Mouse (Mus musculus): ENCODE measurements around the gene Fhad1.

DNA sequence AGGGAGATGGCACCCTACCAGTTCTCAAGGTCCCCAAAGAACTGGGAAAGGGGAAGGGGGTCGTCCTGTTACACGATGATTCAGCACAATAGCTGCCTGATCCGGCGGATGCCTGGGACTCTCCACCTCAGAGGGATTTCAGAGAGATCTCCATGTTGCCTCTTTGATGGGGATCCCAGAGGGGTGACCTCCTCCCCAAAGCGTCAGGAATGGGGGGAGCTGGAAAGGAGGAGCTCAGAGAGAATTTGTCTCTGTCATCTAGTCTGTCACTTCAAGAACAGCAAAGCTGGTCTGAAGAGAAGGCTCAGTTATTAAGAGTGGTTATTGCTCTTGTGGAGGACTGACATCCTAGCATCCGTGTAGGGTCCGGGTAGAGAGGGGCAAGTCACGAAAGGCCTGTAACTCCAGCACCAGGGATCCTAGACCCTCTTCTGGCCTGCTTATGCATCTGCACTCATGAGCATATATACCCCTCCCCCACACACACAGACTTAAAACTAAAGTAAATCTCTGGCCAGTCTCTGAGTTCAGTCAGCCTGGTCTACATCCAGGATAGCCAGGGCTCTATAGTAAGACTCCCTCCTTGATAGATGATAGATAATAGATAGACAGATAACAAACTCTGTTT, 139.3 kb downstream of the Fhad1 start:
- TF ChIP-seq CTCF (IDR thresholded peaks at IDR 0.05; ENCODE audit: low read depth, low read length) (no peak), POLR2A (IDR thresholded peaks at IDR 0.05; ENCODE audit: insufficient read depth, low read length) (no peak), EP300 (IDR thresholded peaks at IDR 0.05; ENCODE audit: insufficient read depth, low read depth, low read length) (no peak)

Measured in ES-Bruce4 (cell line).